In genomic region chr3:68556891-68557290, GRCm38 (mm10) we compare ENCODE assay signal across 30 mouse cellular contexts.
DNase-seq lines count a peak whose midpoint lies in the region; ATAC-seq and TF ChIP-seq lines count a peak whose summit lies in the region.
"Had no signal": no experiment of that assay in that cellular context is flagged by ENCODE, and none has a peak within 500 bp of the region (broad histone marks: within the 10 kb centered on the region; RNA-seq: fewer than 3 reads in every experiment).

No protein-coding gene starts in this region.

- no peak for TF ChIP-seq RAD21 in CH12.LX (IDR thresholded peaks at IDR 0.05; ENCODE audit: low read depth, low read length)

- no peaks in the 10 kb centered on the region for H3K79me2 ChIP-seq in CH12.LX (replicated peaks; ENCODE audit: control insufficient read depth, extremely low read depth, insufficient read depth, poor library complexity, severe bottlenecking)

- WGBS in liver, postnatal 0 days (ENCODE audit: insufficient replicate concordance), result 63% methylated on average over 9 of the region's 9 CpGs
- 75% methylated on average over 9 of the region's 9 CpGs for WGBS in liver, embryonic 11.5 days

- no peaks in the 10 kb centered on the region for H3K27me3 ChIP-seq in liver, postnatal 0 days (ENCODE audit: insufficient read depth, low read length)
- H3K27me3 ChIP-seq in liver, embryonic 11.5 days (replicated peaks; ENCODE audit: control insufficient read depth, insufficient read depth, low read length), result no peaks in the 10 kb centered on the region
- no peaks in the 10 kb centered on the region for H3K27me3 ChIP-seq in CH12.LX (replicated peaks)
- H3K27me3 ChIP-seq: embryonic facial prominence, embryonic 13.5 days; heart, embryonic 13.5 days; hindbrain, embryonic 15.5 days; liver, embryonic 15.5 days; midbrain, embryonic 15.5 days; neural tube, embryonic 12.5 days had no signal

- no peak for TF ChIP-seq POLR2A in CH12.LX (IDR thresholded peaks at IDR 0.05; ENCODE audit: low read depth, low read length)

- in situ Hi-C loops in CH12.LX (cut with MboI; ENCODE audit: low pct_ligation_motif_present, low pct_unique_long_range_greater_than_20kb, low sequenced_read_pairs), result no loop called here

- intact Hi-C loops in left cerebral cortex, postnatal 25 days (cut with DNase I), result no loop called here

- H3K9me3 ChIP-seq in liver, postnatal 0 days (ENCODE audit: low read length), result no peaks in the 10 kb centered on the region
- no peaks in the 10 kb centered on the region for H3K9me3 ChIP-seq in liver, embryonic 11.5 days (ENCODE audit: control insufficient read depth, low read length)
- no peaks in the 10 kb centered on the region for H3K9me3 ChIP-seq in CH12.LX (replicated peaks; ENCODE audit: low read length)
- H3K9me3 ChIP-seq: embryonic facial prominence, embryonic 13.5 days; heart, embryonic 13.5 days; hindbrain, embryonic 10.5 days; hindbrain, embryonic 15.5 days; liver, embryonic 15.5 days; midbrain, embryonic 10.5 days; midbrain, embryonic 15.5 days; neural tube, embryonic 12.5 days had no signal

- no peak overlapping the region for H3K27ac ChIP-seq in liver, postnatal 0 days (ENCODE audit: low read depth)
- no peak overlapping the region for H3K27ac ChIP-seq in liver, embryonic 11.5 days (ENCODE audit: low read depth, low read length)
- no peak overlapping the region for H3K27ac ChIP-seq in CH12.LX (ENCODE audit: insufficient read depth, low read depth)
- H3K27ac ChIP-seq: embryonic facial prominence, embryonic 13.5 days; gastrocnemius, adult 2 months; heart, adult 2 months; heart, embryonic 13.5 days; hindbrain, embryonic 10.5 days; hindbrain, embryonic 15.5 days; liver, embryonic 15.5 days; midbrain, embryonic 10.5 days; midbrain, embryonic 15.5 days; neural tube, embryonic 12.5 days had no signal

- ATAC-seq in liver, postnatal 0 days, result no peak
- no peak for ATAC-seq in liver, embryonic 11.5 days (replicated peaks; ENCODE audit: low FRiP score)
- peak; percentile 31 to 54; a peak in 3 of 4 replicates for ATAC-seq in hematopoietic stem cell, adult 5-6 weeks (replicated peaks in 1 of 2; ENCODE audit: insufficient read depth in 1 of 2, low FRiP score in 2 of 2, low TSS enrichment in 1 of 2, low read depth in 1 of 2, poor library complexity in 2 of 2, severe bottlenecking in 2 of 2)
- ATAC-seq: activated CD4-positive, CD25-positive, alpha-beta regulatory T cell, adult 4 months; forebrain, embryonic 16.5 days; midbrain, embryonic 15.5 days had no signal

- H3K36me3 ChIP-seq in liver, postnatal 0 days (replicated peaks; ENCODE audit: insufficient read depth, low read length), result no peaks in the 10 kb centered on the region
- no peaks in the 10 kb centered on the region for H3K36me3 ChIP-seq in liver, embryonic 11.5 days (ENCODE audit: control insufficient read depth, insufficient read depth, low read length)
- no peaks in the 10 kb centered on the region for H3K36me3 ChIP-seq in CH12.LX (replicated peaks in 1 of 2; ENCODE audit: control insufficient read depth in 1 of 2, insufficient read depth in 1 of 2, low read length in 1 of 2)
- H3K36me3 ChIP-seq: embryonic facial prominence, embryonic 13.5 days; hindbrain, embryonic 10.5 days; hindbrain, embryonic 15.5 days; liver, embryonic 15.5 days; midbrain, embryonic 10.5 days; midbrain, embryonic 15.5 days; neural tube, embryonic 12.5 days had no signal

- dilution Hi-C loops in CH12.LX (cut with MboI; ENCODE audit: extremely low pct_ligation_motif_present, extremely low pct_unique_long_range_greater_than_20kb, low sequenced_read_pairs), result no loop called here

- no peaks in the 10 kb centered on the region for H3K4me1 ChIP-seq in liver, postnatal 0 days (ENCODE audit: insufficient read depth)
- no peaks in the 10 kb centered on the region; the same call in 1 of the 2 replicates for H3K4me1 ChIP-seq in liver, embryonic 11.5 days (replicated peaks; ENCODE audit: control insufficient read depth, insufficient read depth, low read length)
- peaks cover 0 to 8% of the 10 kb centered on the region in 2 experiments; a peak in 2 of 4 replicates for H3K4me1 ChIP-seq in CH12.LX (ENCODE audit: control insufficient read depth in 1 of 2, insufficient read depth in 2 of 2)
- H3K4me1 ChIP-seq: embryonic facial prominence, embryonic 13.5 days; liver, embryonic 15.5 days; midbrain, embryonic 10.5 days; midbrain, embryonic 15.5 days; neural tube, embryonic 12.5 days had no signal

- no peak for TF ChIP-seq CTCF in liver, postnatal 0 days (IDR thresholded peaks at IDR 0.05; ENCODE audit: low read depth)
- TF ChIP-seq CTCF in CH12.LX (conservative IDR thresholded peaks at IDR 0.05 in 1 of 2, IDR thresholded peaks at IDR 0.05 in 1 of 2; ENCODE audit: low read depth in 2 of 2, low read length in 2 of 2), result no peak

- no peak for TF ChIP-seq EP300 in liver, postnatal 0 days (IDR thresholded peaks at IDR 0.05; ENCODE audit: low read depth)
- no peak for TF ChIP-seq EP300 in CH12.LX (IDR thresholded peaks at IDR 0.05; ENCODE audit: low read length)

- no peak overlapping the region for H3K4me3 ChIP-seq in liver, postnatal 0 days (ENCODE audit: low read depth, low read length)
- no peak overlapping the region for H3K4me3 ChIP-seq in liver, embryonic 11.5 days (ENCODE audit: low read depth, low read length)
- no peak overlapping the region for H3K4me3 ChIP-seq in CH12.LX (replicated peaks in 1 of 3; ENCODE audit: low read depth in 2 of 3, low read length in 2 of 3, poor library complexity in 1 of 3)
- H3K4me3 ChIP-seq: embryonic facial prominence, embryonic 13.5 days; gastrocnemius, adult 2 months; heart, adult 2 months; heart, embryonic 13.5 days; hindbrain, embryonic 10.5 days; hindbrain, embryonic 15.5 days; liver, embryonic 15.5 days; midbrain, embryonic 10.5 days; midbrain, embryonic 15.5 days; myocyte; neural tube, embryonic 12.5 days had no signal

- peak; percentile 29 for DNase-seq in liver, postnatal 0 days
- DNase-seq in liver, embryonic 11.5 days (ENCODE audit: low spot score), result no peak
- no peak for DNase-seq in CH12.LX (ENCODE audit: extremely low read depth)
- peak; percentile 45 to 46 for DNase-seq in monocyte, adult 2 months (ENCODE audit: low read depth in 1 of 2, low spot score in 2 of 2)
- no peak for DNase-seq in left cerebral cortex, adult 8-10 months (ENCODE audit: low spot score in 2 of 2)
- no peak for DNase-seq in left cerebral cortex, postnatal 25 days (ENCODE audit: low spot score in 2 of 2)
- DNase-seq in right cerebral cortex, postnatal 14 days, result no peak
- DNase-seq: adrenal gland, postnatal 10 days; cerebellum, adult 11 months; cerebellum, adult 9-10 months; gastrocnemius, adult 2 months; gastrocnemius, postnatal 36 days; heart, adult 2 months; heart, postnatal 10 days; kidney, adult 2 months; kidney, postnatal 4 days; layer of hippocampus, postnatal 36 days; liver had no signal

- H3K4me2 ChIP-seq in liver, postnatal 0 days (ENCODE audit: low read depth, low read length), result no peak overlapping the region
- H3K4me2 ChIP-seq in liver, embryonic 11.5 days, result no peak overlapping the region
- H3K4me2 ChIP-seq in CH12.LX (ENCODE audit: insufficient read depth, low read depth, poor library complexity, severe bottlenecking), result no peak overlapping the region; the same call in 1 of the 2 replicates
- H3K4me2 ChIP-seq: embryonic facial prominence, embryonic 13.5 days; heart, embryonic 13.5 days; hindbrain, embryonic 15.5 days; liver, embryonic 15.5 days; midbrain, embryonic 15.5 days; neural tube, embryonic 12.5 days had no signal

- H3K9ac ChIP-seq in liver, postnatal 0 days (replicated peaks), result no peak overlapping the region
- no peak overlapping the region for H3K9ac ChIP-seq in liver, embryonic 11.5 days (ENCODE audit: low read depth, low read length)
- no peak overlapping the region for H3K9ac ChIP-seq in CH12.LX (ENCODE audit: insufficient read depth, low read depth)
- H3K9ac ChIP-seq: embryonic facial prominence, embryonic 13.5 days; heart, embryonic 13.5 days; hindbrain, embryonic 15.5 days; liver, embryonic 15.5 days; midbrain, embryonic 15.5 days; neural tube, embryonic 12.5 days had no signal

TF ChIP-seq in CH12.LX, 34 proteins besides CTCF, POLR2A, EP300 and RAD21:
- no peak for TF ChIP-seq SMC3 (IDR thresholded peaks at IDR 0.05; ENCODE audit: low read depth, low read length)
- TF ChIP-seq IRF4 (IDR thresholded peaks at IDR 0.05; ENCODE audit: low read depth, low read length), result peak; percentile 52; the same call in 1 of the 2 replicates

Comparison
In these comparisons a context has a peak if more than half of its experiments do, and no peak if none do; other contexts are left out.
1. DNase-seq: peak in liver, postnatal 0 days (single experiment) and monocyte, adult 2 months (2 of 2); none in liver, embryonic 11.5 days (single experiment), CH12.LX (single experiment), left cerebral cortex, adult 8-10 months (0 of 2), left cerebral cortex, postnatal 25 days (0 of 2) and right cerebral cortex, postnatal 14 days (single experiment).
2. ATAC-seq: peak in hematopoietic stem cell, adult 5-6 weeks (2 of 2); none in liver, postnatal 0 days (single experiment) and liver, embryonic 11.5 days (single experiment).